Mouse (Mus musculus) gastrocnemius, adult 18-20 months (tissue): ENCODE results near the gene Slc10a7. TPM values are rescaled to one million over a fixed set of nuclear protein-coding genes. Genes with fewer than 3 reads are reported as not detected.
"Not testable (repeated sequence)": the region's sequence is repeated elsewhere in the genome, so short reads cannot be mapped to it uniquely, and the experiment has no call there.

Experiments used
- DNase-seq: peaks from one replicate; pipeline ENCODE4 v3.0.0; 2021; ENCODE audit warnings: low spot score
- long read RNA-seq, 2 experiments: library from polyadenylated mRNA; stranded (forward); transcript quantifications; one replicate each; pipeline ENCODE4 v2.0.0; 2021
- total RNA-seq, 2 experiments: library from RNA; stranded (reverse); gene quantifications; 2 replicates each; pipeline ENCODE4 v1.2.3; 2021

Gene Slc10a7
- 1 to 10 TPM; 5.2 to 5.8 TPM for total RNA-seq
- long read RNA-seq, experiment 1, partial matches to known transcripts = 1 of 7 reads
- long read RNA-seq, experiment 1, other reads (novel, unspliced or antisense) = 4 of 7 reads
- long read RNA-seq, experiment 2, partial matches to known transcripts = 0 of 6 reads
- long read RNA-seq, experiment 2, other reads (novel, unspliced or antisense) = 3 of 6 reads

DNA sequence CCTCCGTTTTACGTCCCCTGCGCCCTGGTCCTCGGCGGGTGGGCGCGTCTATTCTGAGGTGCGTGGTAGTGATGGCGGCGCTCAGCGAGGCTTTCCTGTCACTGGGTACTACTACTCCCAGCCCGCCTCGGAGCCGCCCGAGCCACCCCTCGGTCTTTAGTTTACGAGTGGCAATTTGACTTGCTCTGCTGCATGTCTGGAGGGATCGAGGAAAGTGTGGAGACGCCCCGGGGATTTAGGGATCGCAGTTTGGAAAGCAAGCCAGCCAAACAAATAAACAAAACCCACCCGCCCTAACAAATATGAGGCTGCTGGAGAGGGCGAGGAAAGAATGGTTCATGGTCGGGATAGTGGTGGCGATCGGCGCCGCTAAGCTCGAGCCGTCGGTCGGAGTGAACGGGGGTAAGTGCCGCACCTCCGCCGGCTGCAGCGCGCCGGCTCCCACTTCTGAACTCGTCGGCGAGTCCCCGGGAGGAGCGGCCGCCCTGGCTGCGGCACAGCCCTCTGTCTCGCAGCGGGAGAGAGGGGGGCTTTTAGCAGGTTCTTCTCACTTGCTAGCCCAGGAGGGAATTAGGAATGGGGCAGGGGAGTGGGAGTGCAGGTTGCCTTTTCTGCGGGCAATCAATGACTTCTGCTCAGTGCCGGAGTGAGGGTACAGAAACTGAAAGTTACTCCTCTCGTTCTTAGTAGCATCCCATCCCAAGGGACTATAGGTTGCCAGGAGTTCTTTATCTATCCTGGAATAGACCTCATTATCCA, at the start of gene Slc10a7:
TSS of gene Slc10a7 (plus strand) at position 74 of the 759 bp plus-strand sequence.
- DNase-seq = peak; percentile 81

- DNase-seq = no peak
Measured at GRCm38 (mm10) chr8:78463941-78464340, 45.2 kb upstream of the Slc10a7 start.

DNA sequence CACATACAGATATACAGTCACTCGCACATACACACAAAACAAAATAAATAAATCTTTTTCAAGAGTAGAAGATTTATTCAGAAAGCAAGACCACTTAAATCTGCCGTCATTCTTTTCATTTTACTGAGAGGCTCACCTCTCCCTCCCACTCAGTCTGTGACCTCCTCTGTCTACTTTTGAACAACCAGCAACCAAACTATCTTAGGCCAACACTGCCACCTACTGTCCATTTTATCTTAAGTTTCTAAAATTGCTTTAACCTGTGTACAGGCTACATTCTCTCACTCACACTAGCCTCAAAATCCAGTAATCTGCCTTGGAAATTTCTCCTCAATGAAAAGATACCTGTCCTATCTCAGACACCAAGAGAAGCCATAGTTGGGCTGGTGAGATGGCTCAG, 41.3 kb upstream of the Slc10a7 start:
- no peak for DNase-seq

DNA sequence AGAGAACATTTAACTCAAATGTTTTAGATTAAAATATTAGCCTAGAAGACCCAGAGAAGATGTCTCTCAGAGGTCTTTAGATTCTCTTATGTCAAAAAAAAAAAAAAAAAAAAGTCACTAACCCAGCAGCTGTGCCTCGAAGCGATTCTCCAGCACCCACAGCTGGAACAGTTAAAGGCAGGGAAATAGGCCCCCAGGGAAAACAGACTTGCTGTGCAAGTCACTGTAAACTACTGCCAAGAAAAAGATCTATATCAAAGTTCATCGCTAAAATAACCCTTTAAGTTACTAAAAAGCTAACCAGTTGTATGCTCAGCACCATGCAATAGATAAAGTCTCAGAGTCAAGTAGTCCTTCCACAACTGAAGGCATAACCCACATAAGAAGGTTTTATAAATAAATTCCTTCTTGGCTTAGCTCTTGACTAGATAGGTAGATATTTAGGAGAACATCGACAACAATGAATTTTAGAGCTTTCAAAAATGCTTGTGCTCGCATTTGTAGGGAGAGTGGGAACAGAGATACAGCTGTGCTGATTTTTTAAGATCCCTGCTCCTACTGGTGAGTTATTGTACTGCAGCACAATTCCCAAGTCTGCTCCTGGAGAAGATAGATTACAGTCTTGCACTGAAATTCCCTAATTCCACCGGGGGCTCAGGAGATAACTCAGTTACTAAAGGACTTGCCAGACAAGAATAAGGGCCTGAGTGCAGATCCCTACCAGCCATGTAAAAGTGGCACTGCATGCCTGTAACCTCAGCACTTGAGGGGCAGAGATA, 31.9 kb upstream of the Slc10a7 start:
- no peak for DNase-seq

DNA sequence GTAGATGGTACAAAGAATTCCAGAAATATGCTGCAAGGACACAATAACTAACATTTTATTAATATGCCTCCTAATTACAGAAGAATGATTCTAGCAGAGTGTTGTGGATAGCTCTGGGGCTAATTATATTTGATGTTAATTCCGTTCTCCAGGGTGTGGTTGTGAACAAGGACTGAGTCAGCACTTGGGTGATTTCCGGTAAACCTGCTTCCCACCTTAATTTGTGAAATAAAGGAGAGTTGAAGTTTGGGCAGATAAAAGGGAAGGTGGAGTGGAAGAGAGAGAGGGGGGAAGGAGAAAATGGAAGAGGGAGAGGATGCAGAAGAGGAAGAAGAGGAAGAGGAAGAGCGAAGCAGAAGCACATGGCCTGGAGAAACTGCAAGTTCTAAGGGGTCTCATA, 19.4 kb upstream of the Slc10a7 start:
- no peak for DNase-seq

- no peak for DNase-seq
Measured at GRCm38 (mm10) chr8:78493031-78493430, 16.1 kb upstream of the Slc10a7 start.

GRCm38 (mm10) chr8:78496273-78496672, 12.9 kb upstream of the Slc10a7 start:
- DNase-seq = not testable (repeated sequence)

DNA sequence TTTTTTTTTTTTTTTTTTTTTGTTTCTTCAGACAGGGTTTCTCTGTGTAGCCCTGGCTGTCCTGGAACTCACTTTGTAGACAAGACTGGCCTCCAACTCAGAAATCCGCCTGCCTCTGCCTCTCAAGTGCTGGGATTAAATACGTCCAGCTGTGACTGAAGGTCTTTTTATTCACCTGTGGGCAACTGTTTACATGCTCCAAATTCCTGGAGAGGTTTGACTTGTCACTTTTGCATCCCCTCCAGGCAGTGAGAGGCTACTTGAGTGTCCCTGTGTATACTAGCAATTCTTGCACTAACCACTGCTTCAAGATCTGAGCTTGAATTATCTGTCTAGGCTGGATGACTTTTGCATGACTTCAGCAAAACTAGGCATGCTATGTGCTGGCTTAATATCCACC, 6.4 kb upstream of the Slc10a7 start:
- DNase-seq = no peak

DNA sequence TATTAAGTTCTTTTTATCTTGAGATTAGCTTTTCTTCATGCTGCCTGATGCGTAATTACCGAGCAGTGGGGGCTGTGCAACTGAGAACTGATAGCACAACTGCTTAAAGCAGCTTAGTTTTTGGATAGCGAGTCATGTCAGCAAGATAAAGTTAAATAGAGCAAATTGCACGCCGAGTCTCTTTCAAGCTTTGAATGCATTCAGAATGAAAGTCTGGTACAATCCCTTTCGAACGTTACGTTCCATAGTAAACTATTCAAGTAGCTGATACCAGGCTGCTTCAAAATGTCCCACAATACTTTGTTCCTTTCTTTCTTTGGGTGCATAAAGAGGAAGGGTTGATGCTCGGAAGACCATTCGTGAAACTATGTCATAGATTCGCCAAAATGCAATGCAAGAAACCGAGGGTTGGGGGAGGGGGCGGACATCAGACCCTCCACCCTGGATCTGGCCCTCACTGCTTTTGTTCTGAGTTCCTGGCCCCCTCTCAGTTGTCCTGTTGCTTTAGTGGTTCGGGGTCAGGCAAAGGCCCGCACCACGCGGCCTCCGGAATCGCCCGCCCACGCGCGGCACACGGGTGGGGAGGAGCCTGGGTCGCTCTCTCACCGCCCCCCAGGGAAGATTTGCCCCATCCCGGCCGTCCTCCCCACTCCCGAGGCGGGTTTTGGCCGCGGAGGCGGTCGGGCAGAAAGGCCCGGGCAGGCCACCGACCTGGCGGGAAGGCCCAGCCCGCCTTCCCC, 997 bp upstream of the Slc10a7 start:
- DNase-seq = peak; percentile 30

DNA sequence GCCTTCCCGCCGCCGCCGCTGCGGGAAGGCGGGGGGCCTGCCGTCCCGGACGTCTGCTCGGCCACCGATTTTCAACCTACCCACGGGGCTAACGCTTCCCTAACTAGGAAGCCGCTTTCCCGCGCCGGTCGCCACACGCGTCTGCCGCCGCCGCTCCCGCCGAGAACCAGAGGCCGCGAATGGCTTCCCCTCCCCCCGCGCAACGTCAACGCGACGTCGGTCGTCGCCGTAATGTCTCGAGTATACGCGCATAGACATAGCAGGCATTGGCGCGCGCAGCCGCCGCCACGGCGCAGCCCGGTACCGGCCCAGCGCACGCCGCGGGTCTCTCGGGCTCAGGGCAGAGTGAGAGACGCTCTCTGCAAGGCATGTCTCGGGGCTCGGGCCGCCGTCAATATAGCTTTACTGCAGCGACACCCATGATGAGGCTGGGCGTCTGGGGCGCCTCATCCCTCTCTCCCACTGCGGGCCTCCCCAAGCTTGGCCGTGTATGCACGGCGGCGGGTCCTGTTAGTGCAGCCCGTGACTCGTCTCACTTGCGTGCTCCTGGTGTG, 350 bp upstream of the Slc10a7 start, which contains the start of gene Rbmxl1:
TSS of gene Rbmxl1 (minus strand) at position 180 of the 554 bp plus-strand sequence.
- peak; percentile 90 for DNase-seq

DNA sequence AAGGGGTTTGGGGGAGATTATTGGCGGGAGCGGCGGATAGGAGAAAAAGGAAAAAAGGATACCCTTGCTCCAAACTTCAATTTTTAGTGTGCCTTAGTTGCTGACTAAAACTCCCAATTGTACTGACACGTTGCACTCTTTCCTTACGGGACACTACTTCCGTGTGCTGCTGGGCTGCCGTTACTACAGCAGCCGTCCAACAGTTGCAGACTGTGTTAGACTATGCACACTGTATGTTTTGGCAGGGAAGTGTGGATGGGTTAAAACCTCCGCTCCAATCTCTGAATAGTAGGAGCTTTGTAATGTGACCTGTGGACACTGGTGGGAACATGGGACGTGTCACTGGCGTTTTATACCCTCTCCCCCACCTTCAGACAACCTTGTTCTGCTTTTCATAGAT, 948 bp downstream of the Slc10a7 start:
- no peak for DNase-seq

- DNase-seq = no peak
Measured at GRCm38 (mm10) chr8:78510926-78511325, 1.8 kb downstream of the Slc10a7 start.

DNA sequence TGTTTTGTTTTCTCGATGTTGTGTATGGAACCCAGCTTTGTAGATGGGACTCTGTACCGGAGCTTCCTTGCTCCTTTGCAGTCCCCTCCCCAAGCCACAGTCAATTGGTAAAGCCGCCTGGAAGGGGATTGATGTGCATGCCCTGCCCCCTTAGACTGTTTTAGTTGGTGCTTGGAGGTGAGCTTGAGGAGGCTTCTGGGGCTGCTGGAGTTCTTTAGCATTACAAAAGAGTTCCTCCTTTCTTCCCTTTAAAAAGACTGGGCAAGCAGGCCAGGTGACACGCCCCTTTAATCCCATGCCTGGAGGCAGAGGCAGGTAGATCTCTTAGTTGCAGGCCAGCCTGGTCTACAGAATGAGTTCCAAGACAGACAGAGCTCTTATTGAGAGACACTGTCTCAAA, 4.0 kb downstream of the Slc10a7 start:
- no peak for DNase-seq

DNA sequence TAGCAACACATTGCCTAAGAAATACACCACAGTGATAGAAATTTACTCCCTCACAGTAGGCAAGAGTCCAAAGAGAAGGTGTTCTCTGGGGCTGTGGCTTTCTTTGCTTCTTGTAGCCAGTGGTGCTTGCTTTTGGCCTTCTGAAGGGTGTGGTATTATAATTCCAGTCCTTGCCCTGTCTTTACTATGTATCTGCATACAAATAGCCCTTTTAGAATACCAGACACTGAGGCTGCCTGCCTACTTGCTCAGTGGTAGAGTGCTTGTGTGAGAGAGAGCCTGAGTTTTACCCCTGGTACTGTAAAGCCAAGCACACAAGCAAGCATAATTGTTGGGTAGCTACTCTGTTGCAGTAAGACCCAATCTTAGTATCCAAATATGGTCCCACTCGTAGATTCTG, 5.6 kb downstream of the Slc10a7 start:
- no peak for DNase-seq

DNA sequence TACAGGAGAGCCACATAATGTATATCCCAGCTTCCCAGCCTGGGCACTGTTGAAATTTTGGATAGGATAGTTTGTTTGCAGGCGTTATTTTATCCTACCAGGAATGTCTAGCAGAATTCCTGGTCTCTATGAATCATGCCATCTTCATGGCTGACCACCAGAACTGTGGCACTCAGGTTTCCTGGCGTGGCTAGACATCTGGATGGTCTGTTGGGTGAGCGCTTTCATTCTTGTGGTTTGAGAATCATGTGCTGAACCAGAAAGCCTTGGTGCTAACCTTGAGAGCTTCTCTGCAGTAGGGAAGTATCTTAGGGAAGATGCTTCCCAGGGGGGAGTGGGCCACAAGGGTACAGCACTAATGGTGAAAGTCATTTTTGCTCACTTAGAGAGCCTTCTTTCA, 6.0 kb downstream of the Slc10a7 start:
- DNase-seq = no peak

DNA sequence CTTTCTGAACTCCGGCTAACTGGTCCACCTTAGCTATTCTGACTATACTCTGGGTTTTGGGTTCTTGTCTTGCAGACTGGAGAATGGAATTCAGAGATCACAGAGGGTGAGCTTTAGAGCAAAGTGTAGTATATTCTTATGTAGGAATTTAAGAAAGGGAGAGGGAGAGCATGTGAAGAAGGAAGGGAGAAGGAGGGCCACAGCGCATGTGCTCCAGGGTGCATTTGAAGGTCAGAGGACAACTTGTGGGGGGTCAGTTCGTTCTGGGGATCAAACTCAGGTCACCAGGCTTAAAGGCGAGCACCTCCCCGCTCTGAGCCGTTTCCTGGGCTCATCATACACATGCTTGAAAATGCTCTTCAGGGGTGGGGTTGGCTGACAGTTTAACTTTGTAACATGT, 24.8 kb downstream of the Slc10a7 start:
- no peak for DNase-seq

- DNase-seq = no peak
Measured at GRCm38 (mm10) chr8:78536716-78537115, 27.6 kb downstream of the Slc10a7 start.

DNA sequence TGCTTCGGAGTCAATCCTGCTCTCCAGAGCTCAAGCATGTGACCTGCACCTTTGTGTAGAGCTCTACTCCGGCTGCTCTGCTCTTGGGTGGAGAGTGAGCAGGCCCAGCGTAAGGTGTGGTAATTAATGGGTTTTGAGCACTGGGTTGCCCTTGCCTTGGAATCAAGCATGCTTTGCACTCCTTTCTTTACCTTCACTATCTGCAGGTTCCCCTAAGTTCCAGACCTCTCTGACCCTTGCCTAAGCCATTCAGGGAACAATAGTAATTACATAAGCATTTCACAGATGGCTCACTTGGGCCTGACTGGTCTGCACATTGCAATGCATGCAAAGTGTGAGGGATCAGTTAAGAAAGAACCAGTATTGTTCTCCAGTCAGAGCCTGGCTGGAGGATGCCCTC, 28.6 kb downstream of the Slc10a7 start:
- no peak for DNase-seq

DNA sequence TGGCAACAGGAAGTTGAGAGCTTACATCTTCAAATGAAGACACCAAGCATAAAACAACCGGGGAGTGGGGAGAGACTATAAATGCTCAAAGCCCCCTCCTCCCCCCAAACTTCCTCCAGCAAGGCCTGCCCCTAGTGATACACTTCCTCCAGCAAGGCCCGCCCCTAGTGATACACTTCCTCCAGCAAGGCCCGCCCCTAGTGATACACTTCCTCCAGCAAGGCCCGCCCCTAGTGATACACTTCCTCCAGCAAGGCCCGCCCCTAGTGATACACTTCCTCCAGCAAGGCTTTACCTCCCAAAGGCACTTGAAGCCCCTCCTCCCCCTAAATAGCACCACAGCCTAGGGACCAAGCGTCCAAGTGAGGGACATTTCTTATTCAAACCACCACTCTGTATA, 33.5 kb downstream of the Slc10a7 start:
- not testable (repeated sequence) for DNase-seq

DNA sequence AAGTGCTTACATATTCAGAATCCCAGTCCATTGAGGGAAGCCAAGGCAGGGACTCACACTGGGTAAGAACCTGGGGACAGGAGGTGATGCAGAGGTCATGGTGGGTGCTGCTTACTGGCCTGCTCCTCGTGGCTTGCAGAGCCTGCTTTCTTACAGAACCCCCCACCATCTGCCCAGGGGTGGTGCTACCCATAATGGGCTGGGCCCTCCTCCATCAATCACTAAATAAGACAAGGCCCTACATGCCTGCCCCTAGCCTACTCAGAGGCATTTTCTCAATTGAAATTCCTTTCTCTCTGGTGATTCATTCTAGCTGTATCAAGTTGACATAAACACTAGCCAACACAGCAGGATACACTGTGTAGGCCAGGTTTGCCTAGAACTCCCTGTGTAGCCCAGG, 34.5 kb downstream of the Slc10a7 start:
- DNase-seq = no peak

GRCm38 (mm10) chr8:78544545-78544944, 35.4 kb downstream of the Slc10a7 start:
- DNase-seq = no peak
